Mouse (Mus musculus) thymus, postnatal 0 days (tissue): ENCODE results near the gene Hoxa7. TPM values are rescaled to one million over a fixed set of nuclear protein-coding genes. Genes with fewer than 3 reads are reported as not detected.

ENCODE experiments used
- DNase-seq: peaks from one replicate; pipeline ENCODE4 v3.0.0-alpha.2; 2015; ENCODE audit warnings: low spot score
- polyA plus RNA-seq: library from polyadenylated mRNA; unstranded; fragments of >200 nt; fragmentation: Nextera tagmentation; extraction: Ambion mirVana; gene quantifications from 2 replicates; pipeline ENCODE4 v1.2.1, GENCODE M21; 2015

The Hoxa7 gene
- polyA plus RNA-seq, 1 experiment from 2014 or later, result 1.4 TPM

- DNase-seq, result no peak
These were observed 5.1 kb upstream of the Hoxa7 start for GRCm38 (mm10) chr6:52226569-52227257.

GRCm38 (mm10) chr6:52225612-52226568 is 4.2 kb upstream of the Hoxa7 start:
- no peak for DNase-seq

GRCm38 (mm10) chr6:52224895-52225611 is 3.4 kb upstream of the Hoxa7 start:
- no peak for DNase-seq

GRCm38 (mm10) chr6:52223939-52224760 is 2.5 kb upstream of the Hoxa7 start:
- no peak for DNase-seq

- no peak for DNase-seq
These were observed 1.1 kb upstream of the Hoxa7 start for GRCm38 (mm10) chr6:52222729-52223128.

- no peak for DNase-seq
These were observed 485 bp upstream of the Hoxa7 start for GRCm38 (mm10) chr6:52221993-52222685.

GRCm38 (mm10) chr6:52220865-52221310 is 766 bp downstream of the Hoxa7 start:
- DNase-seq, result no peak

- DNase-seq, result no peak
These were observed 1.4 kb downstream of the Hoxa7 start for GRCm38 (mm10) chr6:52220003-52220864.

- no peak for DNase-seq
These were observed 2.3 kb downstream of the Hoxa7 start for GRCm38 (mm10) chr6:52219234-52219942.

- no peak for DNase-seq
These were observed 2.9 kb downstream of the Hoxa7 start for GRCm38 (mm10) chr6:52218643-52219215.

GRCm38 (mm10) chr6:52217895-52218642 is 3.6 kb downstream of the Hoxa7 start:
- DNase-seq, result no peak

GRCm38 (mm10) chr6:52217459-52217768 is 4.2 kb downstream of the Hoxa7 start:
- peak; percentile 57 for DNase-seq

GRCm38 (mm10) chr6:52216691-52217458 is 4.8 kb downstream of the Hoxa7 start:
- DNase-seq, result no peak

GRCm38 (mm10) chr6:52215771-52216535 is 5.7 kb downstream of the Hoxa7 start:
- no peak for DNase-seq

- DNase-seq, result no peak
These were observed 6.6 kb downstream of the Hoxa7 start for GRCm38 (mm10) chr6:52215070-52215469.

GRCm38 (mm10) chr6:52214271-52214670 is 7.4 kb downstream of the Hoxa7 start:
- no peak for DNase-seq
